In the genomic region with DNA sequence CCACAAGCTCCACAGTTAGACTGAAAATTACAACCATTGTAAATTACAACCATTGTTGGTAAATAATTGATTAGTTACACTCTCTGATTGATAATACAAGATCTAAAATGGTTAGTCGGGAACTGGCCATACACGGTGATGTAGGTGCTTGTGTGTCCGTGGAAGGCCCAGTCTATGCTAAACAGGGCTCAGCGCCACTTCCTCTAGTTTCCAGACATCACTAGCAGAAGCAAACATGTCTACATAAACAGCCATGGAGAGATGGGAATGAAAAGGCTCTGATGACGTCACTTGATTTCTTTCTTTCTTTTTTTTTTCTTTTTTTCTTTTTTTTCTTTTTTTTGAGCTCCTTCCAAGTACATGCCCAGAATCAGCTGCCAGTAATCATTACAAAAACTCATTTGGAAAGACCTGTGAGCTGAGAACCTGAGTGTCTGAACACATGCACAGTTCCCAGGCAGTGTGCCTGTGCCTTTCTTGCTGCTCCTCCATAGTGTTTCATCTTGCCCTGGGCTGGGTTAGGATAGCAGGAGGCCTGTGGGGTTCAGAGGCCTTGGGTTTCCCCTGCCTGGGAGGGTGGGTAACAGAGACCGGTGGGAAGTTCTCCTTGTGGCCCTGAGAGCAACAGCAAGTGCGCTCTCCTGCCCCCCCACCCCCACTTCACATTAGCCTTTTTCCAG, we compare ENCODE assay signal across 21 mouse cellular contexts. TPM values are rescaled to one million over a fixed set of nuclear protein-coding genes. Genes with fewer than 3 reads are reported as not detected.
A peak's percentile ranks its signal among the peaks of the same experiment; 100 is the strongest.
DNase-seq lines count a peak whose midpoint lies in the region; ATAC-seq and TF ChIP-seq lines count a peak whose summit lies in the region.
"Not testable (repeated sequence)": the region's sequence is repeated elsewhere in the genome, so short reads cannot be mapped to it uniquely, and the experiment has no call there.
"Had no signal": no experiment of that assay in that cellular context is flagged by ENCODE, and none has a peak within 500 bp of the region (broad histone marks: within the 10 kb centered on the region; RNA-seq: fewer than 3 reads in every experiment).

No protein-coding gene starts in this region.

- not testable (repeated sequence) for TF ChIP-seq EP300 in stomach, postnatal 0 days (optimal IDR thresholded peaks at IDR 0.05)

- not testable (repeated sequence) for H3K27me3 ChIP-seq in forebrain, embryonic 13.5 days; forebrain, embryonic 15.5 days; forebrain, postnatal 0 days (ENCODE audit: insufficient read depth, low read length); hindbrain, postnatal 0 days (ENCODE audit: insufficient read depth, low read length); midbrain, embryonic 14.5 days (ENCODE audit: control insufficient read depth, insufficient read depth, low read length); midbrain, postnatal 0 days (ENCODE audit: insufficient read depth, low read length); stomach, postnatal 0 days (ENCODE audit: control insufficient read depth, insufficient read depth, low read length)

- not testable (repeated sequence) for H3K4me3 ChIP-seq in forebrain, embryonic 13.5 days; forebrain, embryonic 15.5 days; forebrain, postnatal 0 days (ENCODE audit: low read depth, low read length); hindbrain, postnatal 0 days (ENCODE audit: low read length); midbrain, embryonic 14.5 days (replicated peaks; ENCODE audit: low read depth, low read length); midbrain, postnatal 0 days (ENCODE audit: low read depth, low read length); stomach, postnatal 0 days (ENCODE audit: low read depth, low read length)

- TF ChIP-seq CTCF in brain, embryonic 14.5 days (IDR thresholded peaks at IDR 0.05; ENCODE audit: borderline replicate concordance, extremely low read depth, insufficient read depth, insufficient read length); forebrain, postnatal 0 days (IDR thresholded peaks at IDR 0.05; ENCODE audit: low read depth); hindbrain, postnatal 0 days (IDR thresholded peaks at IDR 0.05; ENCODE audit: low read depth); midbrain, postnatal 0 days (IDR thresholded peaks at IDR 0.05); stomach, postnatal 0 days (IDR thresholded peaks at IDR 0.05; ENCODE audit: low read depth): not testable (repeated sequence)

- not testable (repeated sequence) for H3K9me3 ChIP-seq in forebrain, embryonic 13.5 days (replicated peaks); forebrain, embryonic 15.5 days; forebrain, postnatal 0 days (ENCODE audit: low read length); hindbrain, postnatal 0 days (ENCODE audit: low read length); midbrain, embryonic 14.5 days (ENCODE audit: control insufficient read depth, low read length); midbrain, postnatal 0 days (ENCODE audit: low read length); stomach, postnatal 0 days (ENCODE audit: control insufficient read depth, low read length)

- not testable (repeated sequence) for H3K4me1 ChIP-seq in forebrain, embryonic 13.5 days; forebrain, embryonic 15.5 days; forebrain, postnatal 0 days (ENCODE audit: insufficient read depth); hindbrain, postnatal 0 days (ENCODE audit: insufficient read depth, low read length); midbrain, embryonic 14.5 days (ENCODE audit: control insufficient read depth, insufficient read depth, low read length); midbrain, postnatal 0 days (ENCODE audit: insufficient read depth, low read length); stomach, postnatal 0 days (replicated peaks; ENCODE audit: control insufficient read depth, insufficient read depth)

- ATAC-seq in forebrain, embryonic 13.5 days, result peak; percentile 50; the same call in 1 of the 2 replicates
- ATAC-seq in forebrain, embryonic 15.5 days (replicated peaks), result peak; percentile 61
- ATAC-seq in forebrain, postnatal 0 days, result peak; percentile 58; the same call in 1 of the 2 replicates
- not testable (repeated sequence) for ATAC-seq in hindbrain, postnatal 0 days; midbrain, embryonic 14.5 days (ENCODE audit: low FRiP score, low TSS enrichment); midbrain, postnatal 0 days (ENCODE audit: low FRiP score); stomach, postnatal 0 days (ENCODE audit: low FRiP score, low TSS enrichment)

- WGBS in forebrain, embryonic 13.5 days, result 59% methylated on average over 4 of the region's 7 CpGs
- 44% methylated on average over 6 of the region's 7 CpGs for WGBS in forebrain, embryonic 15.5 days
- WGBS in forebrain, postnatal 0 days, result 59% methylated on average over 5 of the region's 7 CpGs
- WGBS in hindbrain, postnatal 0 days, result 50% methylated on average over 5 of the region's 7 CpGs
- WGBS in midbrain, embryonic 14.5 days, result 53% methylated on average over 5 of the region's 7 CpGs
- WGBS in midbrain, postnatal 0 days, result 46% methylated on average over 5 of the region's 7 CpGs
- 76% methylated on average over 4 of the region's 7 CpGs for WGBS in stomach, postnatal 0 days

- TF ChIP-seq POLR2A in brain, embryonic 14.5 days (IDR thresholded peaks at IDR 0.05; ENCODE audit: borderline replicate concordance, extremely low read depth, insufficient read depth, insufficient read length, poor library complexity, severe bottlenecking), result not testable (repeated sequence)

- not testable (repeated sequence) for H3K27ac ChIP-seq in forebrain, embryonic 13.5 days; forebrain, postnatal 0 days (ENCODE audit: low read depth, low read length); hindbrain, postnatal 0 days; midbrain, embryonic 14.5 days (replicated peaks; ENCODE audit: low read depth, low read length); midbrain, postnatal 0 days (ENCODE audit: low read depth, low read length); stomach, postnatal 0 days (replicated peaks)
- H3K27ac ChIP-seq in forebrain, embryonic 15.5 days (replicated peaks), result 0 out of 2 replicates have a peak overlapping the region, but pooled peaks have one; percentile 3

- H3K9ac ChIP-seq in forebrain, embryonic 13.5 days; forebrain, embryonic 15.5 days (replicated peaks); forebrain, postnatal 0 days; hindbrain, postnatal 0 days (replicated peaks; ENCODE audit: low read length); midbrain, embryonic 14.5 days (replicated peaks; ENCODE audit: low read length); midbrain, postnatal 0 days (replicated peaks; ENCODE audit: low read length, poor library complexity, severe bottlenecking); stomach, postnatal 0 days (ENCODE audit: low read length): not testable (repeated sequence)

- H3K36me3 ChIP-seq in forebrain, embryonic 13.5 days (ENCODE audit: poor library complexity, severe bottlenecking); forebrain, embryonic 15.5 days; forebrain, postnatal 0 days (ENCODE audit: insufficient read depth); hindbrain, postnatal 0 days (ENCODE audit: insufficient read depth, low read length); midbrain, embryonic 14.5 days (ENCODE audit: control insufficient read depth, insufficient read depth, low read length); midbrain, postnatal 0 days (ENCODE audit: insufficient read depth, low read length); stomach, postnatal 0 days (ENCODE audit: control insufficient read depth, insufficient read depth, low read length): not testable (repeated sequence)

- H3K4me2 ChIP-seq in forebrain, embryonic 13.5 days; forebrain, embryonic 15.5 days (replicated peaks); forebrain, postnatal 0 days (ENCODE audit: low read depth); hindbrain, postnatal 0 days (ENCODE audit: low read depth, low read length); midbrain, embryonic 14.5 days (ENCODE audit: low read length); midbrain, postnatal 0 days (ENCODE audit: low read depth, low read length, poor library complexity, severe bottlenecking); stomach, postnatal 0 days (replicated peaks; ENCODE audit: low read depth): not testable (repeated sequence)

- DNase-seq in brain, embryonic 14.5 days (ENCODE audit: low read depth), result peak; percentile 53
- peak; percentile 27 for DNase-seq in forebrain, postnatal 0 days
- peak; percentile 7 for DNase-seq in hindbrain, postnatal 0 days (ENCODE audit: low spot score)
- DNase-seq in midbrain, embryonic 14.5 days, result peak; percentile 12
- DNase-seq in midbrain, postnatal 0 days (ENCODE audit: low spot score), result peak; percentile 7
- DNase-seq in stomach, postnatal 0 days (ENCODE audit: low spot score), result peak; percentile 11

RNA-seq across cellular contexts. Expression of gene Gm1604a, which starts 44.3 kb away (rescaled TPM):
- polyA plus RNA-seq in brain, embryonic 14.5 days (2012; rRNA removed), result not detected in 2 replicates
- polyA plus RNA-seq in forebrain, embryonic 13.5 days (2015; fragmentation: Nextera tagmentation; extraction: Ambion mirVana), result 0.26 and 0.47 TPM in 2 replicates
- not detected in 2 replicates for polyA plus RNA-seq in forebrain, embryonic 15.5 days (2015; fragmentation: Nextera tagmentation; extraction: Ambion mirVana)
- total RNA-seq in forebrain, postnatal 0 days (2014; rRNA removed), result not detected in 2 replicates
- polyA plus RNA-seq in forebrain, postnatal 0 days (2015; fragmentation: Nextera tagmentation; extraction: Ambion mirVana), result 0.29 and 0.57 TPM in 2 replicates
- not detected in 2 replicates for total RNA-seq in hindbrain, postnatal 0 days (2014; rRNA removed)
- polyA plus RNA-seq in hindbrain, postnatal 0 days (2015; fragmentation: Nextera tagmentation; extraction: Ambion mirVana), result 0.20 and 0.44 TPM in 2 replicates
- polyA plus RNA-seq in midbrain, embryonic 14.5 days (2014; fragmentation: Nextera tagmentation; extraction: Ambion mirVana), result 0.49 TPM in 1 of 2 replicates, not detected in the other
- not detected in 2 replicates for total RNA-seq in midbrain, postnatal 0 days (2014; rRNA removed)
- 0.43 and 0.56 TPM in 2 replicates for polyA plus RNA-seq in midbrain, postnatal 0 days (2015; fragmentation: Nextera tagmentation; extraction: Ambion mirVana)
- not detected in 2 replicates for polyA plus RNA-seq in stomach, postnatal 0 days (2015; fragmentation: Nextera tagmentation; extraction: Ambion mirVana)
- total RNA-seq: adrenal gland, adult 18-20 months; adrenal gland, adult 8-10 months; adrenal gland, postnatal 14 days; adrenal gland, postnatal 36 days; CH12.LX; G1E had no signal
- polyA plus RNA-seq: activated CD4-positive, CD25-positive, alpha-beta regulatory T cell, adult 4 months; CD4-positive, CD25-positive, alpha-beta regulatory T cell, adult 4 months; embryonic facial prominence, embryonic 10.5 days; embryonic facial prominence, embryonic 12.5 days; embryonic facial prominence, embryonic 14.5 days; forebrain, embryonic 11.5 days; G1E; Patski had no signal
